Mouse (Mus musculus): Measurements from ENCODE around the gene Lrrfip2. TPM values are rescaled to one million over a fixed set of nuclear protein-coding genes. Genes with fewer than 3 reads are reported as not detected.

Lrrfip2 gene
- polyA plus RNA-seq, 1 experiment from 2014 or later: 42.5 TPM

DNA sequence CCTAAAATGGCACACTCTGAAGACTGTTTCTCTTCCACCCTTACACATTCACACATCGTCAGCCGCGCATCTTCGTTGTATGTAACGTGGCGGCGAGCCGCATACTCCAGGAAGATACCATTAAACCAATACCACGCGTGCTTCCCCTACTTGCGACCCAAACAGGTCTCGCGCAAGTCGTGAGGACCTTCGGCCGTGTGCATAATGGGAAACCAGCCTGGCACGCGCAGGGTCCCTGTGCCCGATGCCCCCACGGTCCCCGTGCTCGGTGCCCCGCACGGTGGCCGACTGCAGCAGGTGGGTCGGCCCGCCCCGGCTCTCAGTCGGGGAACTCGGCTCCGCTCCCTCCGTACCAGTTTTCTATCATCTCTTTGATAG is 153.7 kb downstream of the Lrrfip2 start:
- peak overlapping the region; percentile 60 for H3K9ac ChIP-seq (replicated peaks; ENCODE audit: low read depth, low read length)
- H3K4me2 ChIP-seq (ENCODE audit: low read depth, low read length): peak overlapping the region; percentile 70
- peaks cover 41% of the 10 kb centered on the region for H3K4me1 ChIP-seq (ENCODE audit: control insufficient read depth, insufficient read depth, low read length)
- under 1% methylated on average over 32 of the region's 32 CpGs for WGBS
- H3K27me3 ChIP-seq (ENCODE audit: control insufficient read depth, insufficient read depth, low read length): no peaks in the 10 kb centered on the region
- H3K36me3 ChIP-seq (ENCODE audit: control insufficient read depth, insufficient read depth, low read length): peaks cover under 1% of the 10 kb centered on the region; the same call in 1 of the 2 replicates
- H3K27ac ChIP-seq (ENCODE audit: low read depth, low read length): peak overlapping the region; percentile 92
- peak overlapping the region; percentile 87 for H3K4me3 ChIP-seq (ENCODE audit: low read depth, low read length)
- peak; percentile 84 for ATAC-seq (ENCODE audit: low read depth)
- H3K9me3 ChIP-seq (ENCODE audit: control insufficient read depth, low read length): no peaks in the 10 kb centered on the region

DNA sequence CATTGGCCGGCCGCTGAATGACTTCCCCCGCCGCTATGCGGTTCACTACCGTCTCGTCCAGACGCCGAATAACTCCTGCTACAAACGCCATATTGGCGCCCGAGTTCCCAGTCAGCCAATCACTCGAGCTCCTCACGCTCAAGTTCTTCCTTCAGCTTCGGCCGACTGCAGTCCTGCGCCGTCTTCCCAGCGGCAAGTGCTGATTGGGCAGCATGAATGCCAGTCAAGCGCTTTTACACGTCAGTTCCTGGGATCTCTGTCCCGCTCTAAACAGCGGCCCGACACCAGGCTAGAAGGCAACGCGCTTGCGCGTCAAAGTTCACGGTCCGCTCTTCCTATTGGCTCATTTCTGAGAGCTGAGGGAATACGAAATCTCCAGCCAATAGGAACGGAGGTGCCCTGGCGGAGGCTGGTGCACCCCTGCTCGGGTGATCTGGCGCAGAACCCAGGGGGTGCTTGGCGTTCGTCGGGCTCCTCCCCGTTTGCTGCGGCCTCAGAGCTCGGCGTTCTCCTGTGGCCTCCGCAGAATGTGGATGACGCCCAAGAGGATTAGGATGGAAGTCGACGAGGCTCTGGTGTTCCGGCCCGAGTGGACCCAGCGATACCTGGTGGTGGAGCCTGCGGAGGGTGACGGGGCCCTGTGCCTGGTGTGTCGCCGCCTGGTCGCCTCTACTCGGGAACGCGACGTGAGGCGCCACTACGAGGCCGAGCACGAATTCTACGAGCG is 154.2 kb downstream of the Lrrfip2 start, which contains the start of the genes Mlh1 and Epm2aip1:
Gene Mlh1 (minus strand): TSS at position 358 of the 727 bp plus-strand sequence.
Gene Epm2aip1 (plus strand): TSS at position 496 of the 727 bp plus-strand sequence.
- H3K27ac ChIP-seq (ENCODE audit: low read depth, low read length): peak within 1 kb of the TSS; percentile 93
- peak; percentile 99 for ATAC-seq (ENCODE audit: low read depth)
- H3K4me1 ChIP-seq (ENCODE audit: control insufficient read depth, insufficient read depth, low read length): peaks cover 45% of the 10 kb centered on the region

GRCm38 (mm10) chr9:111272356-111272755 is 155.0 kb downstream of the Lrrfip2 start:
- peaks cover 5% of the 10 kb centered on the region; the same call in 1 of the 2 replicates for H3K36me3 ChIP-seq (ENCODE audit: control insufficient read depth, insufficient read depth, low read length)
- H3K4me1 ChIP-seq (ENCODE audit: control insufficient read depth, insufficient read depth, low read length): peaks cover 45% of the 10 kb centered on the region
- H3K27ac ChIP-seq (ENCODE audit: low read depth, low read length): peak overlapping the region; percentile 93
- H3K4me2 ChIP-seq (ENCODE audit: low read depth, low read length): peak overlapping the region; percentile 79
- no peak for ATAC-seq (ENCODE audit: low read depth)
- no peaks in the 10 kb centered on the region for H3K27me3 ChIP-seq (ENCODE audit: control insufficient read depth, insufficient read depth, low read length)
- peak overlapping the region; percentile 87 for H3K4me3 ChIP-seq (ENCODE audit: low read depth, low read length)
- H3K9ac ChIP-seq (replicated peaks; ENCODE audit: low read depth, low read length): peak overlapping the region; percentile 85
- WGBS: 8% methylated on average over 19 of the region's 19 CpGs
- H3K9me3 ChIP-seq (ENCODE audit: control insufficient read depth, low read length): no peaks in the 10 kb centered on the region

More for the DNA sequence above, 154.2 kb downstream of the Lrrfip2 start, which contains the start of the genes Mlh1 and Epm2aip1:
- Histone ChIP-seq H3K36me3 (ENCODE audit: control insufficient read depth, insufficient read depth, low read length) (peaks cover 4% of the 10 kb centered on the region; the same call in 1 of the 2 replicates), H3K9me3 (ENCODE audit: control insufficient read depth, low read length) (no peaks in the 10 kb centered on the region), H3K4me2 (ENCODE audit: low read depth, low read length) (peak within 1 kb of the TSS; percentile 79), H3K9ac (replicated peaks; ENCODE audit: low read depth, low read length) (peak within 1 kb of the TSS; percentile 85), H3K27me3 (ENCODE audit: control insufficient read depth, insufficient read depth, low read length) (no peaks in the 10 kb centered on the region), H3K4me3 (ENCODE audit: low read depth, low read length) (peak within 1 kb of the TSS; percentile 87)
- WGBS: under 1% methylated on average over 64 of the region's 64 CpGs

GRCm38 (mm10) chr9:111272996-111273785 is 155.8 kb downstream of the Lrrfip2 start:
- peak overlapping the region; percentile 79 for H3K4me2 ChIP-seq (ENCODE audit: low read depth, low read length)
- ATAC-seq (ENCODE audit: low read depth): no peak

DNA sequence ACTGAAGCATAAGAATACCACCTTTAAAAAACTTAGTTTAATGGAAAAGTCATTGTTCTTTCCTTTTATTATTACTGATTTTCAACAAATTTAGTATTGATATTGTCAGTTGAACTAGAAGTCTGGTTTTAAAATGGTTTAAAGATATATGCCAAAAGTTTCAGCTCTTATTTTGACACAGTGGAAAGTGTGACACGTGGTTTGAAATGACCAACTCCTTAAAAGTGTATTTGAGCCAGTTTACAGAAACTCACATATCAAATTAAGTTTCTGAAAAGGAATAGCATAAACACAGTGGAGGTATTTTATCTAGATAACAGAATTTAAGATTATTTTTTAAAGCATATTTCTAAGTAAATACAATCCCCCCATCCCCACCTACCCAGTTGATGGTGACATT is 156.6 kb downstream of the Lrrfip2 start:
- Histone ChIP-seq H3K27me3 (ENCODE audit: control insufficient read depth, insufficient read depth, low read length) (no peaks in the 10 kb centered on the region), H3K4me2 (ENCODE audit: low read depth, low read length) (peak overlapping the region; percentile 79), H3K9me3 (ENCODE audit: control insufficient read depth, low read length) (no peaks in the 10 kb centered on the region), H3K4me3 (ENCODE audit: low read depth, low read length) (no peak overlapping the region), H3K27ac (ENCODE audit: low read depth, low read length) (no peak overlapping the region), H3K9ac (replicated peaks; ENCODE audit: low read depth, low read length) (no peak overlapping the region), H3K4me1 (ENCODE audit: control insufficient read depth, insufficient read depth, low read length) (peaks cover 45% of the 10 kb centered on the region), H3K36me3 (ENCODE audit: control insufficient read depth, insufficient read depth, low read length) (peaks cover 16% of the 10 kb centered on the region; the same call in 1 of the 2 replicates)
- no peak for ATAC-seq (ENCODE audit: low read depth)
- 93% methylated on average over 1 of the region's 1 CpGs for WGBS

More at GRCm38 (mm10) chr9:111272996-111273785, 155.8 kb downstream of the Lrrfip2 start:
- Histone ChIP-seq H3K27ac (ENCODE audit: low read depth, low read length) (no peak overlapping the region), H3K27me3 (ENCODE audit: control insufficient read depth, insufficient read depth, low read length) (no peaks in the 10 kb centered on the region), H3K9me3 (ENCODE audit: control insufficient read depth, low read length) (no peaks in the 10 kb centered on the region), H3K4me3 (ENCODE audit: low read depth, low read length) (peak overlapping the region; percentile 87), H3K4me1 (ENCODE audit: control insufficient read depth, insufficient read depth, low read length) (peaks cover 45% of the 10 kb centered on the region), H3K36me3 (ENCODE audit: control insufficient read depth, insufficient read depth, low read length) (peaks cover 14% of the 10 kb centered on the region; the same call in 1 of the 2 replicates), H3K9ac (replicated peaks; ENCODE audit: low read depth, low read length) (peak overlapping the region; percentile 85; the same call in 1 of the 2 replicates)
- WGBS: 75% methylated on average over 15 of the region's 15 CpGs

DNA sequence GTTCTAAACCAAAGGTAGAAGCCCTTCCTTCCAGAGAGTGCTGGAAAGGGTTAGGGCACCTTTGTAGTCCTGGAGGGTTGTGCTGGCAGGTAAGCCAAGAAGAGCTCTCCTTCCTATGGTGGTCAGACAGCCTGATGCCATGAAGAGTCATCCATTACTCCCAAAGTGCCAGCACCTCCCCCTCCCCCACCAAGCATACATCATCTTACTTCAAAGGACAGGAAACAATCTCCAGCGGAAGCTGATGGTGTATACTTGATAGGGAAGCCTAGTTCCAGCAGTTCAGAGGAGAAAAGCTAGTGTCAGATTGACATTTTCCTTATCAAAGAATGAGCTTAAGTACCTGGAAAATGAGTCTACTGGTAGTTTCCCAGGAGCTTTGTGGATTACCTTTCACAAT is 157.8 kb downstream of the Lrrfip2 start:
- ATAC-seq (ENCODE audit: low read depth): no peak
- Histone ChIP-seq H3K4me1 (ENCODE audit: control insufficient read depth, insufficient read depth, low read length) (peaks cover 43% of the 10 kb centered on the region), H3K36me3 (ENCODE audit: control insufficient read depth, insufficient read depth, low read length) (peaks cover 16% of the 10 kb centered on the region; the same call in 1 of the 2 replicates), H3K27me3 (ENCODE audit: control insufficient read depth, insufficient read depth, low read length) (no peaks in the 10 kb centered on the region), H3K27ac (ENCODE audit: low read depth, low read length) (no peak overlapping the region), H3K9ac (replicated peaks; ENCODE audit: low read depth, low read length) (no peak overlapping the region), H3K4me2 (ENCODE audit: low read depth, low read length) (peak overlapping the region; percentile 37), H3K4me3 (ENCODE audit: low read depth, low read length) (no peak overlapping the region), H3K9me3 (ENCODE audit: control insufficient read depth, low read length) (no peaks in the 10 kb centered on the region)
- WGBS: 42% methylated on average over 1 of the region's 1 CpGs

Other genes starting within 250 kb of the Lrrfip2 start
- 1.5 and 2.6 TPM in 2 replicates for gene Als2cl, start 237.7 kb upstream of the Lrrfip2 start, polyA plus RNA-seq (2014; fragmentation: Nextera tagmentation; extraction: Ambion mirVana)
- 1.3 and 3.1 TPM in 2 replicates for gene Tmie, start 237.5 kb upstream of the Lrrfip2 start, polyA plus RNA-seq (2014; fragmentation: Nextera tagmentation; extraction: Ambion mirVana)
- gene Fam240a, start 200.7 kb upstream of the Lrrfip2 start, polyA plus RNA-seq (2014; fragmentation: Nextera tagmentation; extraction: Ambion mirVana): not detected in 2 replicates
- 0.58 and 0.71 TPM in 2 replicates for gene Tdgf1, start 171.4 kb upstream of the Lrrfip2 start, polyA plus RNA-seq (2014; fragmentation: Nextera tagmentation; extraction: Ambion mirVana)
- gene Lrrc2, start 166.0 kb upstream of the Lrrfip2 start, polyA plus RNA-seq (2014; fragmentation: Nextera tagmentation; extraction: Ambion mirVana): 1.3 and 1.5 TPM in 2 replicates
- gene Rtp3, start 127.0 kb upstream of the Lrrfip2 start, polyA plus RNA-seq (2014; fragmentation: Nextera tagmentation; extraction: Ambion mirVana): not detected in 2 replicates
- 0.29 and 0.75 TPM in 2 replicates for gene Ltf, start 98.3 kb upstream of the Lrrfip2 start, polyA plus RNA-seq (2014; fragmentation: Nextera tagmentation; extraction: Ambion mirVana)
- gene Ccrl2, start 60.1 kb upstream of the Lrrfip2 start, polyA plus RNA-seq (2014; fragmentation: Nextera tagmentation; extraction: Ambion mirVana): 0.35 and 1.1 TPM in 2 replicates
- 26.5 and 33.8 TPM in 2 replicates for gene Mlh1, start 154.2 kb downstream of the Lrrfip2 start, polyA plus RNA-seq (2014; fragmentation: Nextera tagmentation; extraction: Ambion mirVana)
- gene Epm2aip1, start 154.3 kb downstream of the Lrrfip2 start, polyA plus RNA-seq (2014; fragmentation: Nextera tagmentation; extraction: Ambion mirVana): 88.9 and 91.3 TPM in 2 replicates
- gene Trank1, start 194.1 kb downstream of the Lrrfip2 start, polyA plus RNA-seq (2014; fragmentation: Nextera tagmentation; extraction: Ambion mirVana): 12.2 and 17.8 TPM in 2 replicates